ENCODE assay signal across 8 mouse cellular contexts in genomic region chr9:21369080-21369479, GRCm38 (mm10). TPM values are rescaled to one million over a fixed set of nuclear protein-coding genes. Genes with fewer than 3 reads are reported as not detected.
DNase-seq lines count a peak whose midpoint lies in the region; ATAC-seq and TF ChIP-seq lines count a peak whose summit lies in the region.

No protein-coding gene starts in this region.

- H3K4me1 ChIP-seq in forebrain, embryonic 11.5 days (replicated peaks; ENCODE audit: control insufficient read depth, insufficient read depth, low read length) = peaks cover 3% of the 10 kb centered on the region; the same call in 1 of the 2 replicates
- peaks cover 7 to 8% of the 10 kb centered on the region in 2 experiments for H3K4me1 ChIP-seq in liver, embryonic 14.5 days (replicated peaks; ENCODE audit: control insufficient read depth in 2 of 2, insufficient read depth in 2 of 2, low read length in 1 of 2)

- no peaks in the 10 kb centered on the region for H3K27me3 ChIP-seq in forebrain, embryonic 11.5 days (ENCODE audit: control insufficient read depth, insufficient read depth, low read length)
- H3K27me3 ChIP-seq in liver, embryonic 14.5 days (ENCODE audit: control insufficient read depth, insufficient read depth, low read length) = no peaks in the 10 kb centered on the region

- H3K4me2 ChIP-seq in forebrain, embryonic 11.5 days (ENCODE audit: low read depth, low read length, severe bottlenecking) = peak overlapping the region; percentile 83
- H3K4me2 ChIP-seq in liver, embryonic 14.5 days (ENCODE audit: low read depth) = peak overlapping the region; percentile 94

- peak overlapping the region; percentile 96 for H3K9ac ChIP-seq in forebrain, embryonic 11.5 days (ENCODE audit: low read length)
- no peak overlapping the region; the same call in 1 of the 2 replicates for H3K9ac ChIP-seq in liver, embryonic 14.5 days (replicated peaks)

- H3K27ac ChIP-seq in forebrain, embryonic 11.5 days (ENCODE audit: low read depth, low read length) = no peak overlapping the region
- H3K27ac ChIP-seq in liver, embryonic 14.5 days = no peak overlapping the region

- intact Hi-C loops in left cerebral cortex, postnatal 25 days (cut with DNase I) = no loop called here

- no peak for TF ChIP-seq CTCF in liver, embryonic 14.5 days (IDR thresholded peaks at IDR 0.05; ENCODE audit: low read depth)

- DNase-seq in cerebellum, adult 9-11 months = peak; percentile 42
- no peak for DNase-seq in cerebellum, adult 18-20 months
- DNase-seq in 3T3-L1 (ENCODE audit: low read depth, low spot score) = peak; percentile 26
- no peak for DNase-seq in forebrain, embryonic 11.5 days (ENCODE audit: low spot score)
- no peak for DNase-seq in liver, embryonic 14.5 days (ENCODE audit: low read depth in 3 of 3, low spot score in 3 of 3)
- DNase-seq in right cerebral cortex, adult 2 months (ENCODE audit: low spot score in 2 of 2) = no peak
- DNase-seq in left cerebral cortex, postnatal 25 days (ENCODE audit: low spot score in 2 of 2) = no peak
- DNase-seq in layer of hippocampus, adult 11-12 months (ENCODE audit: low spot score) = no peak

- H3K4me3 ChIP-seq in forebrain, embryonic 11.5 days (ENCODE audit: low read depth, low read length) = peak overlapping the region; percentile 74
- H3K4me3 ChIP-seq in liver, embryonic 14.5 days (ENCODE audit: insufficient read depth in 1 of 2, low read depth in 2 of 2, low read length in 2 of 2) = peak overlapping the region; percentile 7 to 72; a peak in 3 of 4 replicates

- 71% methylated on average over 11 of the region's 11 CpGs for WGBS in forebrain, embryonic 11.5 days
- 41% methylated on average over 11 of the region's 11 CpGs for WGBS in liver, embryonic 14.5 days (ENCODE audit: insufficient replicate concordance)

- no peak for TF ChIP-seq EP300 in liver, embryonic 14.5 days (IDR thresholded peaks at IDR 0.05; ENCODE audit: low read depth)

- no peak for ATAC-seq in forebrain, embryonic 11.5 days (replicated peaks; ENCODE audit: low FRiP score)
- ATAC-seq in liver, embryonic 14.5 days (ENCODE audit: insufficient read depth) = no peak

- peaks cover 3% of the 10 kb centered on the region; the same call in 1 of the 2 replicates for H3K36me3 ChIP-seq in forebrain, embryonic 11.5 days (ENCODE audit: control insufficient read depth, insufficient read depth, low read length)
- H3K36me3 ChIP-seq in liver, embryonic 14.5 days (replicated peaks; ENCODE audit: control insufficient read depth, insufficient read depth, low read depth) = no peaks in the 10 kb centered on the region

- H3K9me3 ChIP-seq in forebrain, embryonic 11.5 days (ENCODE audit: control insufficient read depth, low read length) = no peaks in the 10 kb centered on the region
- no peaks in the 10 kb centered on the region for H3K9me3 ChIP-seq in liver, embryonic 14.5 days (ENCODE audit: control insufficient read depth, low read length)

RNA-seq across cellular contexts. Expression of gene Ilf3, which starts 1.4 kb away (rescaled TPM):
- 295 and 297 TPM in 2 replicates for polyA plus RNA-seq in forebrain, embryonic 11.5 days (2014; fragmentation: Nextera tagmentation; extraction: Ambion mirVana)
- polyA plus RNA-seq in liver, embryonic 14.5 days (2012; rRNA removed) = 23.3 and 28.2 TPM in 2 replicates
- polyA plus RNA-seq in liver, embryonic 14.5 days (2014; fragmentation: Nextera tagmentation; extraction: Ambion mirVana) = 33.5 and 36.8 TPM in 2 replicates
- 10 to 100 TPM; 68.0 to 77.7 TPM for total RNA-seq in left cerebral cortex, postnatal 25 days (2021)

RNA-seq across cellular contexts. Expression of gene Qtrt1, which starts 42.6 kb away (rescaled TPM):
- 58.2 and 61.5 TPM in 2 replicates for polyA plus RNA-seq in forebrain, embryonic 11.5 days (2014; fragmentation: Nextera tagmentation; extraction: Ambion mirVana)
- 20.0 and 25.4 TPM in 2 replicates for polyA plus RNA-seq in liver, embryonic 14.5 days (2012; rRNA removed)
- polyA plus RNA-seq in liver, embryonic 14.5 days (2014; fragmentation: Nextera tagmentation; extraction: Ambion mirVana) = 20.0 and 20.9 TPM in 2 replicates
- total RNA-seq in left cerebral cortex, postnatal 25 days (2021) = 10 to 100 TPM; 22.2 to 30.7 TPM

RNA-seq across cellular contexts. Expression of gene Slc44a2, which starts 48.6 kb away (rescaled TPM):
- 71.0 and 76.3 TPM in 2 replicates for polyA plus RNA-seq in forebrain, embryonic 11.5 days (2014; fragmentation: Nextera tagmentation; extraction: Ambion mirVana)
- 10.0 TPM in 2 replicates for polyA plus RNA-seq in liver, embryonic 14.5 days (2012; rRNA removed)
- 11.6 and 12.7 TPM in 2 replicates for polyA plus RNA-seq in liver, embryonic 14.5 days (2014; fragmentation: Nextera tagmentation; extraction: Ambion mirVana)
- total RNA-seq in left cerebral cortex, postnatal 25 days (2021) = 10 to 100 TPM; 43.9 to 51.4 TPM

RNA-seq across cellular contexts. Expression of gene Dnm2, which starts 55.6 kb away (rescaled TPM):
- 72.8 and 74.0 TPM in 2 replicates for polyA plus RNA-seq in forebrain, embryonic 11.5 days (2014; fragmentation: Nextera tagmentation; extraction: Ambion mirVana)
- 30.7 and 31.6 TPM in 2 replicates for polyA plus RNA-seq in liver, embryonic 14.5 days (2012; rRNA removed)
- 36.8 and 41.8 TPM in 2 replicates for polyA plus RNA-seq in liver, embryonic 14.5 days (2014; fragmentation: Nextera tagmentation; extraction: Ambion mirVana)
- 10 to 100 TPM; 55.5 to 63.4 TPM for total RNA-seq in left cerebral cortex, postnatal 25 days (2021)

RNA-seq across cellular contexts. Expression of gene Ap1m2, which starts 56.9 kb away (rescaled TPM):
- polyA plus RNA-seq in forebrain, embryonic 11.5 days (2014; fragmentation: Nextera tagmentation; extraction: Ambion mirVana) = 1.4 and 2.6 TPM in 2 replicates
- 0.06 and 0.07 TPM in 2 replicates for polyA plus RNA-seq in liver, embryonic 14.5 days (2012; rRNA removed)
- 0.16 and 0.24 TPM in 2 replicates for polyA plus RNA-seq in liver, embryonic 14.5 days (2014; fragmentation: Nextera tagmentation; extraction: Ambion mirVana)
- 1 to 10 TPM in 1 of 2 experiments, under 1 TPM in 1; 0.89 to 1.3 TPM for total RNA-seq in left cerebral cortex, postnatal 25 days (2021)

Comparison
In these comparisons a context has a peak if more than half of its experiments do, and no peak if none do; other contexts are left out.
1. DNase-seq: peak in cerebellum, adult 9-11 months (single experiment) and 3T3-L1 (single experiment); none in cerebellum, adult 18-20 months (0 of 2), forebrain, embryonic 11.5 days (single experiment), liver, embryonic 14.5 days (0 of 3), right cerebral cortex, adult 2 months (0 of 2), left cerebral cortex, postnatal 25 days (0 of 2) and layer of hippocampus, adult 11-12 months (single experiment).